ENCODE assay signal across 9 mouse cellular contexts in the genomic region with DNA sequence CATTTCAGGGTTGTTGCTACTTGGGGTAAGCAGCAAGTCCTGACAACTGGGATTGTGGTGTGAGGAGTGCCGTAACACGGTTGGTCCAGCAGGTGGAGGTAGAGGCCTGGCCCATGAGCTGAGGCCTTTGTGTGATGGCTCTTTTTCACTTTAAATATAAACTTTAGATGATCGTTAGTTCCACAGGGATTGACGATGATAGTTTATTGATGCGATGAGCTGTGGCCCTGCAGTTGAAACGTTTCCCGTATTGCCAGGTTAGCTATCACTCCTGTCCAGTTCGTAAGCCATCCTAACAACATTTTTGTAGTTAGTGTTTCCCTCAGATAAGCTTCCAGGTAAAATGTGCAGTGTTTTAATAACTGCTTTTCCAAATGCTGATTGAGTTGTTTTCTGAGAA. TPM values are rescaled to one million over a fixed set of nuclear protein-coding genes. Genes with fewer than 3 reads are reported as not detected.
DNase-seq lines count a peak whose midpoint lies in the region; TF ChIP-seq lines count a peak whose summit lies in the region.
"Had no signal": no experiment of that assay in that cellular context is flagged by ENCODE, and none has a peak within 500 bp of the region (broad histone marks: within the 10 kb centered on the region; RNA-seq: fewer than 3 reads in every experiment).

No protein-coding gene starts in this region.

- intact Hi-C loops in left cerebral cortex, adult 2 months (cut with DNase I), result loop anchor here (5.0 kb wide), 2 partner anchors 822 to 948 kb away; no protein-coding TSS in a partner anchor
- intact Hi-C loops in heart, postnatal 10 days (cut with DNase I), result loop anchor here (1.0 to 5.0 kb wide), 5 partner anchors 170 to 948 kb away; a partner anchor contains a TSS

- no peaks in the 10 kb centered on the region for H3K27me3 ChIP-seq in embryonic facial prominence, embryonic 10.5 days (replicated peaks; ENCODE audit: low read depth, poor library complexity, severe bottlenecking)

- H3K4me3 ChIP-seq in left cerebral cortex, adult 2 months, result no peak overlapping the region
- H3K4me3 ChIP-seq in embryonic facial prominence, embryonic 10.5 days, result no peak overlapping the region
- H3K4me3 ChIP-seq: myocyte had no signal

- no peaks in the 10 kb centered on the region for H3K9me3 ChIP-seq in embryonic facial prominence, embryonic 10.5 days

- peak; percentile 90 for TF ChIP-seq CTCF in left cerebral cortex, adult 2 months (IDR thresholded peaks at IDR 0.05)

- no peak overlapping the region for H3K27ac ChIP-seq in left cerebral cortex, adult 2 months
- no peak overlapping the region for H3K27ac ChIP-seq in embryonic facial prominence, embryonic 10.5 days (replicated peaks)

- no peaks in the 10 kb centered on the region for H3K4me1 ChIP-seq in embryonic facial prominence, embryonic 10.5 days

- peaks cover 70% of the 10 kb centered on the region for H3K36me3 ChIP-seq in embryonic facial prominence, embryonic 10.5 days (replicated peaks)

- 78% methylated on average over 8 of the region's 8 CpGs for WGBS in embryonic facial prominence, embryonic 10.5 days

- DNase-seq in left cerebral cortex, adult 2 months (ENCODE audit: extremely low spot score in 1 of 2, low spot score in 2 of 2), result peak; percentile 51 to 58
- no peak for DNase-seq in left cerebral cortex, adult 11 months (ENCODE audit: low spot score)
- DNase-seq in adrenal gland, adult 8-10 months, result peak; percentile 18
- DNase-seq in embryonic facial prominence, embryonic 10.5 days (ENCODE audit: low spot score), result peak; percentile 60
- peak; percentile 76 to 80 for DNase-seq in heart, postnatal 10 days
- DNase-seq in layer of hippocampus, adult 18-20 months (ENCODE audit: low spot score in 2 of 2), result peak; percentile 11 to 67
- peak; percentile 75 for DNase-seq in lung, postnatal 36 days
- DNase-seq in spleen, postnatal 14 days (ENCODE audit: low spot score in 2 of 2), result peak; percentile 53 to 67

RNA-seq across cellular contexts. Expression of a gene that starts 46.4 kb away (rescaled TPM):
- total RNA-seq in left cerebral cortex, adult 2 months (2021), result 10 to 100 TPM; 26.0 to 26.5 TPM
- 10 to 100 TPM in 3 of 4 experiments, 1 to 10 TPM in 1; 9.6 to 14.1 (median 11.4) TPM for total RNA-seq in adrenal gland, adult 8-10 months (2022)
- polyA plus RNA-seq in embryonic facial prominence, embryonic 10.5 days (2016; fragmentation: Nextera tagmentation; extraction: Ambion mirVana), result 6.6 and 7.1 TPM in 2 replicates
- total RNA-seq in heart, postnatal 10 days (2021), result 10 to 100 TPM; 21.2 to 26.2 TPM
- 10 to 100 TPM; 11.3 to 14.0 TPM for total RNA-seq in layer of hippocampus, adult 18-20 months (2021)
